ENCODE assay signal across 9 mouse cellular contexts in genomic region chr5:132541951-132542350, GRCm38 (mm10). TPM values are rescaled to one million over a fixed set of nuclear protein-coding genes. Genes with fewer than 3 reads are reported as not detected.
DNase-seq lines count a peak whose midpoint lies in the region; ATAC-seq and TF ChIP-seq lines count a peak whose summit lies in the region.
"Had no signal": no experiment of that assay in that cellular context is flagged by ENCODE, and none has a peak within 500 bp of the region (broad histone marks: within the 10 kb centered on the region; RNA-seq: fewer than 3 reads in every experiment).

No protein-coding gene starts in this region.

- TF ChIP-seq CTCF in kidney, postnatal 0 days (IDR thresholded peaks at IDR 0.05; ENCODE audit: low read depth) = no peak
- no peak for TF ChIP-seq CTCF in brain, embryonic 14.5 days (IDR thresholded peaks at IDR 0.05; ENCODE audit: borderline replicate concordance, extremely low read depth, insufficient read depth, insufficient read length)
- TF ChIP-seq CTCF in embryonic fibroblast, embryonic 13.5 days (IDR thresholded peaks at IDR 0.05; ENCODE audit: borderline replicate concordance, insufficient read depth, low read length) = no peak
- TF ChIP-seq CTCF in midbrain, postnatal 0 days (IDR thresholded peaks at IDR 0.05) = no peak

- 0 out of 2 replicates have a peak, but pooled peaks have one; percentile 5 for TF ChIP-seq POLR2A in brain, embryonic 14.5 days (IDR thresholded peaks at IDR 0.05; ENCODE audit: borderline replicate concordance, extremely low read depth, insufficient read depth, insufficient read length, poor library complexity, severe bottlenecking)
- TF ChIP-seq POLR2A in embryonic fibroblast, embryonic 13.5 days (IDR thresholded peaks at IDR 0.05; ENCODE audit: low read depth, low read length) = no peak

- no peaks in the 10 kb centered on the region for H3K27me3 ChIP-seq in kidney, postnatal 0 days (ENCODE audit: insufficient read depth, low read length)
- no peaks in the 10 kb centered on the region for H3K27me3 ChIP-seq in intestine, embryonic 16.5 days (replicated peaks; ENCODE audit: control insufficient read depth, insufficient read depth, low read length)
- H3K27me3 ChIP-seq in midbrain, postnatal 0 days (ENCODE audit: insufficient read depth, low read length) = no peaks in the 10 kb centered on the region

- H3K9ac ChIP-seq in kidney, postnatal 0 days (ENCODE audit: low read depth, low read length) = peak overlapping the region; percentile 65
- peak overlapping the region; percentile 82 for H3K9ac ChIP-seq in intestine, embryonic 16.5 days (ENCODE audit: low read depth, low read length)
- H3K9ac ChIP-seq in midbrain, postnatal 0 days (replicated peaks; ENCODE audit: low read length, poor library complexity, severe bottlenecking) = peak overlapping the region; percentile 82

- WGBS in kidney, postnatal 0 days = under 1% methylated on average over 17 of the region's 21 CpGs
- WGBS in intestine, embryonic 16.5 days = 2% methylated on average over 13 of the region's 21 CpGs
- WGBS in midbrain, postnatal 0 days = 0% methylated on average over 17 of the region's 21 CpGs

- peaks cover 5% of the 10 kb centered on the region; the same call in 1 of the 2 replicates for H3K4me1 ChIP-seq in kidney, postnatal 0 days (replicated peaks; ENCODE audit: insufficient read depth, low read length)
- 0 out of 2 replicates have a peak, but pooled peaks cover 2% of the 10 kb centered on the region for H3K4me1 ChIP-seq in embryonic fibroblast, embryonic 13.5 days (ENCODE audit: control insufficient read depth, insufficient read depth, low read length)
- peaks cover 10% of the 10 kb centered on the region for H3K4me1 ChIP-seq in intestine, embryonic 16.5 days (ENCODE audit: control insufficient read depth, insufficient read depth, low read length)
- H3K4me1 ChIP-seq in midbrain, postnatal 0 days (ENCODE audit: insufficient read depth, low read length) = peaks cover 5% of the 10 kb centered on the region; the same call in 1 of the 2 replicates

- DNase-seq in kidney, postnatal 0 days (ENCODE audit: low spot score) = peak; percentile 87
- no peak for DNase-seq in kidney, adult 11 months
- DNase-seq in brain, embryonic 14.5 days (ENCODE audit: low read depth) = peak; percentile 73
- peak; percentile 61 for DNase-seq in midbrain, postnatal 0 days (ENCODE audit: low spot score)
- DNase-seq in frontal cortex, postnatal 36 days (ENCODE audit: low spot score in 2 of 2) = no peak

- peak overlapping the region; percentile 77 for H3K27ac ChIP-seq in kidney, postnatal 0 days
- no peak overlapping the region for H3K27ac ChIP-seq in embryonic fibroblast, embryonic 13.5 days (ENCODE audit: insufficient read depth, low read length)
- H3K27ac ChIP-seq in intestine, embryonic 16.5 days (ENCODE audit: low read length) = peak overlapping the region; percentile 82
- H3K27ac ChIP-seq in midbrain, postnatal 0 days (ENCODE audit: low read depth, low read length) = peak overlapping the region; percentile 70
- H3K27ac ChIP-seq: macrophage had no signal

- H3K9me3 ChIP-seq in kidney, postnatal 0 days (replicated peaks; ENCODE audit: low read length) = no peaks in the 10 kb centered on the region
- no peaks in the 10 kb centered on the region for H3K9me3 ChIP-seq in intestine, embryonic 16.5 days (ENCODE audit: control insufficient read depth, low read length)
- H3K9me3 ChIP-seq in midbrain, postnatal 0 days (ENCODE audit: low read length) = no peaks in the 10 kb centered on the region

- no peak for ATAC-seq in kidney, postnatal 0 days (replicated peaks; ENCODE audit: low FRiP score, low read depth)
- ATAC-seq in intestine, embryonic 16.5 days = no peak
- ATAC-seq in midbrain, postnatal 0 days (ENCODE audit: low FRiP score) = no peak
- no peak for ATAC-seq in megakaryocyte progenitor cell, adult 5-6 weeks (replicated peaks; ENCODE audit: poor library complexity)

- no peaks in the 10 kb centered on the region for H3K36me3 ChIP-seq in kidney, postnatal 0 days (ENCODE audit: insufficient read depth, low read length)
- no peaks in the 10 kb centered on the region for H3K36me3 ChIP-seq in intestine, embryonic 16.5 days (ENCODE audit: control insufficient read depth, insufficient read depth, low read length)
- H3K36me3 ChIP-seq in midbrain, postnatal 0 days (ENCODE audit: insufficient read depth, low read length) = no peaks in the 10 kb centered on the region

- H3K4me2 ChIP-seq in kidney, postnatal 0 days (ENCODE audit: low read length) = peak overlapping the region; percentile 94
- peak overlapping the region; percentile 95 for H3K4me2 ChIP-seq in intestine, embryonic 16.5 days (ENCODE audit: low read depth, low read length)
- H3K4me2 ChIP-seq in midbrain, postnatal 0 days (ENCODE audit: low read depth, low read length, poor library complexity, severe bottlenecking) = peak overlapping the region; percentile 86

- H3K4me3 ChIP-seq in kidney, postnatal 0 days (replicated peaks; ENCODE audit: low read depth, low read length) = peak overlapping the region; percentile 81
- peak overlapping the region; percentile 94 for H3K4me3 ChIP-seq in embryonic fibroblast, embryonic 13.5 days (ENCODE audit: insufficient read depth, low read length)
- H3K4me3 ChIP-seq in intestine, embryonic 16.5 days (ENCODE audit: low read length) = peak overlapping the region; percentile 77
- H3K4me3 ChIP-seq in midbrain, postnatal 0 days (ENCODE audit: low read depth, low read length) = peak overlapping the region; percentile 85

RNA-seq across cellular contexts. Expression of gene Auts2, which starts 1.2 kb away (rescaled TPM):
- polyA plus RNA-seq in kidney, postnatal 0 days (2015; fragmentation: Nextera tagmentation; extraction: Ambion mirVana) = 7.5 and 8.6 TPM in 2 replicates
- 91.8 and 122 TPM in 2 replicates for polyA plus RNA-seq in brain, embryonic 14.5 days (2012; rRNA removed)
- 9.4 and 26.0 TPM in 2 replicates for polyA plus RNA-seq in embryonic fibroblast, embryonic 13.5 days (2011; ENCODE audit: insufficient read length, low read depth, missing spikeins)
- 12.4 and 14.7 TPM in 2 replicates for polyA plus RNA-seq in intestine, embryonic 16.5 days (2015; fragmentation: Nextera tagmentation; extraction: Ambion mirVana)
- total RNA-seq in midbrain, postnatal 0 days (2014; rRNA removed) = 57.5 and 58.7 TPM in 2 replicates
- polyA plus RNA-seq in midbrain, postnatal 0 days (2015; fragmentation: Nextera tagmentation; extraction: Ambion mirVana) = 28.6 and 35.2 TPM in 2 replicates
- 3.9 and 9.8 TPM in 2 replicates for total RNA-seq in megakaryocyte progenitor cell, adult 5-6 weeks (2015)
- 1.4 and 15.0 TPM in 2 replicates for total RNA-seq in megakaryocyte progenitor cell, adult 5-6 weeks (2017)

Comparison
In these comparisons a context has a peak if more than half of its experiments do, and no peak if none do; other contexts are left out.
1. DNase-seq: peak in kidney, postnatal 0 days (single experiment), brain, embryonic 14.5 days (single experiment) and midbrain, postnatal 0 days (single experiment); none in kidney, adult 11 months (single experiment) and frontal cortex, postnatal 36 days (0 of 2).
2. Peak in every context shown above with its lines, with median percentiles within 50 percentile points of each other: H3K4me2 ChIP-seq, H3K4me3 ChIP-seq and H3K9ac ChIP-seq.